Mouse (Mus musculus) megakaryocyte, embryonic 14.5 days (primary cell): ENCODE data around the gene BC048679. TPM values are rescaled to one million over a fixed set of nuclear protein-coding genes. Genes with fewer than 3 reads are reported as not detected.
A peak's percentile ranks its signal among the peaks of the same experiment; 100 is the strongest.
"Not testable (repeated sequence)": the region's sequence is repeated elsewhere in the genome, so short reads cannot be mapped to it uniquely, and the experiment has no call there.

Experiments
- H3K27me3 ChIP-seq: replicated peaks from 2 replicates; pipeline ENCODE3; 2012; ENCODE audit warnings: inconsistent platforms
- H3K36me3 ChIP-seq: replicated peaks from 2 replicates; pipeline ENCODE3; 2012; ENCODE audit warnings: low read length, inconsistent platforms, mixed read lengths
- H3K4me1 ChIP-seq: 2 replicates; pipeline ENCODE4 v1.6.1; 2012; ENCODE audit warnings: inconsistent platforms
- H3K4me3 ChIP-seq: replicated peaks from 2 replicates; pipeline ENCODE3; 2012; ENCODE audit warnings: moderate library complexity, mild to moderate bottlenecking, inconsistent platforms
- H3K9me3 ChIP-seq: 2 replicates; pipeline ENCODE4 v1.6.1; 2012; ENCODE audit warnings: inconsistent platforms
- FLI1 ChIP-seq: IDR thresholded peaks from 2 replicates; pipeline ENCODE4 v1.6.1; 2012; ENCODE audit warnings: low read length, inconsistent platforms, mixed read lengths
- GATA1 ChIP-seq: IDR thresholded peaks from 3 replicates; pipeline ENCODE4 v1.6.1; 2012; ENCODE audit warnings: mixed read lengths, low read length, inconsistent platforms, borderline replicate concordance
- polyA plus RNA-seq: library from polyadenylated mRNA; stranded (reverse); fragments of >175 nt; gene quantifications from 2 replicates; pipeline ENCODE4 v1.2.3, GENCODE M21; 2012; ENCODE audit warnings: low replicate concordance; ENCODE audit not compliant: insufficient read depth

BC048679 gene
- polyA plus RNA-seq, 1 experiment, result not detected

DNA sequence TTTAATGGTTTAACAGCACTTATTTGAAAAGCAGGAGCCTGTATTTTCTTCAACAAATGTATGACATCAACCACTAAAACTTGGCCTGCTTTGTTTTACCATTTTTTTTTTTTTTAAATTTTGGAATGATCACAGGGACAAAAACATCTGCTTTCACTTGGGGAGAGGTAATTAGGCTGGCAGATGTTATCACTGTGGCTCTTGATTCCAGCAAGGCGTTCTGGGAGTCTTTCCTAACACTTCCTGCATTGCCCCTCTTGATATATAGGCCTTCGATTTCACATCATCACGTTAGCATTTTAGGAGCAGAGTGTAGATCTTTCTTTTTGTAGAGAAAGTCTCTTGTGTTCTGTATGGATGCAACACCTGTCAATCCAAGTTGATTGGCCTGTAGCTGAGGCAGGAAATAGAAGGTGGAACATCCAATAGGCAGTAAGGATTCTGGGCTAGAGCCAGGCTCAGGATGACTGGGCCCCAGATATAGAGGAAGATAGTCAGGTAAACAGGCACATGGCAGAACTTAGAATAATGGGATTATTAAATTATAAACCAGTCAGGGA is 18.5 kb downstream of the BC048679 start:
- no peaks in the 10 kb centered on the region for H3K36me3 ChIP-seq
- H3K9me3 ChIP-seq, result no peaks in the 10 kb centered on the region
- peaks cover 37% of the 10 kb centered on the region for H3K27me3 ChIP-seq
- no peaks in the 10 kb centered on the region; the same call in 1 of the 2 replicates for H3K4me1 ChIP-seq
- TF ChIP-seq FLI1 (no peak), GATA1 (no peak)
- H3K4me3 ChIP-seq, result no peak overlapping the region

- not testable (repeated sequence) for H3K36me3 ChIP-seq, H3K4me1 ChIP-seq, H3K9me3 ChIP-seq, H3K4me3 ChIP-seq
- H3K27me3 ChIP-seq, result peaks cover 36% of the 10 kb centered on the region
Measured at GRCm38 (mm10) chr7:81478261-81478660, 19.8 kb downstream of the BC048679 start.

GRCm38 (mm10) chr7:81476833-81477232 is 21.2 kb downstream of the BC048679 start:
- Histone ChIP-seq H3K9me3 (no peaks in the 10 kb centered on the region), H3K4me3 (no peak overlapping the region), H3K36me3 (no peaks in the 10 kb centered on the region), H3K27me3 (peaks cover 36% of the 10 kb centered on the region), H3K4me1 (no peaks in the 10 kb centered on the region; the same call in 1 of the 2 replicates)
- no peak for TF ChIP-seq FLI1
- TF ChIP-seq GATA1, result no peak

- H3K4me1 ChIP-seq, result no peaks in the 10 kb centered on the region; the same call in 1 of the 2 replicates
- no peaks in the 10 kb centered on the region for H3K9me3 ChIP-seq
- H3K36me3 ChIP-seq, result no peaks in the 10 kb centered on the region
- no peak overlapping the region for H3K4me3 ChIP-seq
- H3K27me3 ChIP-seq, result peaks cover 34% of the 10 kb centered on the region
- no peak for TF ChIP-seq FLI1
- no peak for TF ChIP-seq GATA1
Measured at GRCm38 (mm10) chr7:81475221-81475620, 22.9 kb downstream of the BC048679 start.

DNA sequence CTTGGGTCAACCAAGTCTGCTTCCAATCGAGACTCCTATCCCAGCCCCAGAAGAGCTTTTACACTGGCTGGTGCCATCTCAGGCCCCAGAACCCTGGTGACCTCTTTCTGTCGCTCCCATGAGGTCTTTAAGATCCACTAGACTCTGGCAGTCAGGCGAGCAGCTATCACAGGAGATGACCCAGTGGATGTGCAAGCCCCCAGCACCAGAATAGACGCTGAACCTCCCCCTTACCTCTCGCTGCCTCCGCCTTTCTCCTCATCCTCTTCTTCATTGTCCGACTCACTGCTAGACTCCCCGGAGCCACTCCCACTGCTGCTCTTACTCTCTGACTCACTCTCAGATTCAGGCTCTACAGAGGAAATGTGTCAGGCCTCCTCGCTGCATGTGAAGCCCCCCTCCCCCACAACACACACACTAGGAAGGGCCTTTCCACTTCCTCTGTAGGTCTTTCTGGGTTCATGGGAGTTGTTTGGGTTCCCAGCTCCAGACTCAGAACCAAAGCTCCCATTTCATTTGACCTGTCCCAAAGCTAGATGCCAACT is 33.1 kb downstream of the BC048679 start:
- H3K9me3 ChIP-seq, result no peaks in the 10 kb centered on the region
- no peaks in the 10 kb centered on the region for H3K4me1 ChIP-seq
- TF ChIP-seq GATA1, result no peak
- no peak for TF ChIP-seq FLI1
- no peaks in the 10 kb centered on the region for H3K36me3 ChIP-seq
- H3K4me3 ChIP-seq, result no peak overlapping the region
- H3K27me3 ChIP-seq, result peaks cover 36% of the 10 kb centered on the region

DNA sequence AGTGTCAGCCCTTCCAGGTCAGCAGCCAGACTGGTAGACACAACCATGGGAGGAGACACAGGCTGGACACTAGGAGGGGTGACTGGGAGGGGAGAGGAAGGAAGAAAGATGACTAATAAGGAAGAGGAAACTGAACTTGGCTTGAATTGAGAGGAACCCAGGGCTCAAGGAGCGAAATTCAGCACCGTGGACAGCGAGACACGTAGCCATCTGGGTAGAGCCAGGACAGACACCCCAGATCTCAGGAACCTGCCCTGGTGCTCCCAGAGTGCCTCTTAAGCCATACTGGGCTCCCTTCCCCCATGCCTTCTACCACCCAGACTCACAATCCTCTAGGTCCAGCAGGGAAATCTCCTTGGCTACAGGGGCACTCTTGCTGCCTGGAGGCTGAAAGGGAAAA is 34.0 kb downstream of the BC048679 start:
- Histone ChIP-seq H3K36me3 (no peaks in the 10 kb centered on the region), H3K4me3 (no peak overlapping the region), H3K27me3 (peaks cover 42% of the 10 kb centered on the region), H3K9me3 (no peaks in the 10 kb centered on the region), H3K4me1 (no peaks in the 10 kb centered on the region)
- TF ChIP-seq GATA1 (no peak), FLI1 (no peak)

DNA sequence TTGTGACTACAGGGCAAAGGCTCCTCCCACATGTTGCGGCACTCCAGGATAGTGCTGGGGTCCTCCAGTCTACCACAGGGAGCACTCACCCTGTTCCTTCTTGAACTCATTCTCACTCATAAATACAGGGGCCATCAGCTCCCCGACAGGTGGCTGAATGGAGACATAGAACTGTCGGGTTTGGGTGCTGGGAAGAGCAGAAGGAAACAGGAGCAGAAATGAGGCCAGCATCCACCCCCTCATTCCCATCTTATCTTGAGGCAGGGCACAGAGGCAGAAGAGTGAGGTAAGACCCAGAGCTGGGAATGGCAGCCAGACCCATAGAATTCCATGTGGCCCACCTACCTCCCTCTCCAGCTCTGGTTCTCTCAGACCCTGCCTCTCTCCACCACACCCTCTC is 35.3 kb downstream of the BC048679 start:
- TF ChIP-seq GATA1 (no peak), FLI1 (no peak)
- Histone ChIP-seq H3K9me3 (no peaks in the 10 kb centered on the region), H3K36me3 (no peaks in the 10 kb centered on the region), H3K4me3 (no peak overlapping the region), H3K4me1 (no peaks in the 10 kb centered on the region), H3K27me3 (peaks cover 53% of the 10 kb centered on the region)

DNA sequence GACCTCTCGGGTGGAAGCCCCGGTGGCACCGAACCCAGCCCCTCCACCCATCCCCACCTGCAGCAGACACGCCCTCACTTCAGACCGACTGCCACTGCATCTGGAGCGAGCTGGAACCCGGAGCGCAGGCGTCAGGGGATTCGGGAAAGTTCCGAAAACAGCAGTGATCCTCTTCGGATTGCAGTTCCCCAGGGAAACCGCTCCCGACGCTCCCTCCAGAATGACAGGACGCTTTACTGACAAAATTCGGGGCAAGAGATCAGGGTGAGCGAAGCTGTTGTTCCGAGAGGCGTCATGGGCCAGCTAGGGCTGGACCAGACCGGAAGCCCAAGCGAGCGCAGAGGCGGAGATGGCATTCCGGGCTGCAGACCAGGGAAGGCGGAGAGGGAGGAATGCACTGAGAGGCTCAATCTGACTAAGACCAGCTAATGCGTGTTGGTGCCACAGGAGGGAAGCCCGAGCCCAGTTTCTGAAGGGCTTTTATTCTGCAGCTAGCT is 42.9 kb downstream of the BC048679 start, which contains the start of gene Cpeb1:
Gene Cpeb1 (minus strand): TSS at position 311 of the 497 bp plus-strand sequence.
- TF ChIP-seq GATA1 (no peak), FLI1 (no peak)
- Histone ChIP-seq H3K4me1 (peaks cover 26% of the 10 kb centered on the region), H3K36me3 (no peaks in the 10 kb centered on the region), H3K27me3 (peaks cover 87% of the 10 kb centered on the region), H3K9me3 (peaks cover 11% of the 10 kb centered on the region), H3K4me3 (peak within 1 kb of the TSS; percentile 88)

DNA sequence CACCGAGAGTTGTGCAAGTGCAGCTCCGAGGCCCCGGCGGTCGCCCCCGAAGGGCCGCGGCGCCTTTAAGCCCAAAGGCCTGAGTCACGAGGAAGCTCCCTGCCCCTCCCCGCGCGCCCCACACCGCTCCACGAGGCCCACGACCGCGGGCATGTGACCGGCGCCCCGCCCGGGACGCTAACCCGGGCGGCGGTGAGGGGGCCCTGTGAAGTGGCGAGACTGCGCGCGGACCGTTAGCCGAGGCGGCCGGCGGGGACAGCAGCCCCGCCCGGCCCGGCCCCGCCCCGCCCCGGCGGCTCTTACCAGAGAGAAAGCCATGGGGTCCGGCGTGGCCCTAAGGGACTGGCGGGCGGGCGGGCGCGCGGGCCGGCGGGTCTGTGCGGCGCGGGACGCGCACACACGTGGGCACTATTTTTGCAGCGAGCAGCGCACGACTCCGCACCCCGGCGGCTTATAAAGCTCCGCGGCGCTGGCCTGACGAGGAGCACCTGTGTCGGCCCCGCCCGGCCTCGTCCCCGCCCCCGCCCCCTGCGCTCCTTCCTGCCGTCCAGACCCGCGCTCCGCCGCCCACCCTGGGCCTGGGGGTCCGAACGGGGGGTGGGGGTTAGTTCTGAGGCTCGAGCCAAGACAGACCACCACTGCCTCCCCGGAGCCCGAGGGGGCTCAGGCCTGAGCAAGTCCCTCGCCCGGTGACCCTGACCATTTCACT is 43.6 kb downstream of the BC048679 start:
- H3K4me3 ChIP-seq, result peak overlapping the region; percentile 88
- no peak for TF ChIP-seq FLI1
- TF ChIP-seq GATA1, result no peak
- peaks cover 11% of the 10 kb centered on the region for H3K9me3 ChIP-seq
- no peaks in the 10 kb centered on the region for H3K36me3 ChIP-seq
- H3K27me3 ChIP-seq, result peaks cover 86% of the 10 kb centered on the region
- peaks cover 26% of the 10 kb centered on the region for H3K4me1 ChIP-seq
